Mouse (Mus musculus): Measurements from ENCODE around the gene Il17ra.
A peak's percentile ranks its signal among the peaks of the same experiment; 100 is the strongest.

The Il17ra gene

GRCm38 (mm10) chr6:120509975-120510374 lies 46.9 kb downstream of the Il17ra start:
- DNase-seq (ENCODE audit: low read depth) = no peak

- no peak for DNase-seq (ENCODE audit: low read depth)
These were observed 47.4 kb downstream of the Il17ra start for GRCm38 (mm10) chr6:120510425-120510824.

- no peak for DNase-seq (ENCODE audit: low read depth)
These were observed 48.2 kb downstream of the Il17ra start for GRCm38 (mm10) chr6:120511212-120511611.

GRCm38 (mm10) chr6:120516422-120516821 lies 53.4 kb downstream of the Il17ra start:
- no peak for DNase-seq (ENCODE audit: low read depth)

GRCm38 (mm10) chr6:120516879-120517278 lies 53.8 kb downstream of the Il17ra start:
- DNase-seq (ENCODE audit: low read depth) = no peak

GRCm38 (mm10) chr6:120517311-120517710 lies 54.3 kb downstream of the Il17ra start:
- no peak for DNase-seq (ENCODE audit: low read depth)

GRCm38 (mm10) chr6:120519647-120520046 lies 56.6 kb downstream of the Il17ra start:
- no peak for DNase-seq (ENCODE audit: low read depth)

GRCm38 (mm10) chr6:120524796-120525195 lies 61.7 kb downstream of the Il17ra start:
- DNase-seq (ENCODE audit: low read depth) = no peak

GRCm38 (mm10) chr6:120529123-120529522 lies 66.1 kb downstream of the Il17ra start:
- DNase-seq (ENCODE audit: low read depth) = no peak

- peak; percentile 85 for DNase-seq (ENCODE audit: low read depth)
These were observed 68.2 kb downstream of the Il17ra start, which contains the start of gene Hdhd5 for GRCm38 (mm10) chr6:120531020-120531965. Gene Hdhd5, minus strand, starts transcription at chr6:120531319.

- no peak for DNase-seq (ENCODE audit: low read depth)
These were observed 69.5 kb downstream of the Il17ra start for GRCm38 (mm10) chr6:120532594-120532993.

GRCm38 (mm10) chr6:120536337-120536736 lies 73.3 kb downstream of the Il17ra start:
- DNase-seq (ENCODE audit: low read depth) = peak; percentile 35

Measured in 416B (cell line).